Comparison of ENCODE assay signal across 9 mouse cellular contexts in genomic region chr11:60293683-60294629, GRCm38 (mm10). TPM values are rescaled to one million over a fixed set of nuclear protein-coding genes. Genes with fewer than 3 reads are reported as not detected.
A peak's percentile ranks its signal among the peaks of the same experiment; 100 is the strongest.
DNase-seq lines count a peak whose midpoint lies in the region; ATAC-seq and TF ChIP-seq lines count a peak whose summit lies in the region.
"Had no signal": no experiment of that assay in that cellular context is flagged by ENCODE, and none has a peak within 500 bp of the region (broad histone marks: within the 10 kb centered on the region; RNA-seq: fewer than 3 reads in every experiment).

No protein-coding gene starts in this region.

- no peak overlapping the region for H3K4me2 ChIP-seq in intestine, embryonic 14.5 days (ENCODE audit: low read length)
- H3K4me2 ChIP-seq in intestine, postnatal 0 days (replicated peaks; ENCODE audit: low read depth): no peak overlapping the region
- H3K4me2 ChIP-seq in hindbrain, embryonic 14.5 days (replicated peaks): no peak overlapping the region
- no peak overlapping the region for H3K4me2 ChIP-seq in midbrain, embryonic 13.5 days (replicated peaks)

- H3K9me3 ChIP-seq in intestine, embryonic 14.5 days (ENCODE audit: control insufficient read depth, low read length): no peaks in the 10 kb centered on the region
- no peaks in the 10 kb centered on the region for H3K9me3 ChIP-seq in intestine, postnatal 0 days (ENCODE audit: control insufficient read depth)
- no peaks in the 10 kb centered on the region for H3K9me3 ChIP-seq in hindbrain, embryonic 14.5 days (ENCODE audit: control insufficient read depth, low read length)
- no peaks in the 10 kb centered on the region for H3K9me3 ChIP-seq in midbrain, embryonic 13.5 days

- peaks cover 36% of the 10 kb centered on the region for H3K4me1 ChIP-seq in intestine, embryonic 14.5 days (replicated peaks; ENCODE audit: control insufficient read depth, insufficient read depth, low read length)
- no peaks in the 10 kb centered on the region for H3K4me1 ChIP-seq in intestine, postnatal 0 days (replicated peaks; ENCODE audit: control insufficient read depth, insufficient read depth, low read length)
- peaks cover 39% of the 10 kb centered on the region for H3K4me1 ChIP-seq in hindbrain, embryonic 14.5 days (replicated peaks; ENCODE audit: control insufficient read depth, insufficient read depth, low read length)
- peaks cover 61% of the 10 kb centered on the region for H3K4me1 ChIP-seq in midbrain, embryonic 13.5 days (replicated peaks)

- H3K27me3 ChIP-seq in intestine, embryonic 14.5 days (replicated peaks; ENCODE audit: control insufficient read depth, insufficient read depth, low read length): no peaks in the 10 kb centered on the region
- no peaks in the 10 kb centered on the region for H3K27me3 ChIP-seq in intestine, postnatal 0 days (replicated peaks; ENCODE audit: control insufficient read depth, insufficient read depth, low read length)
- no peaks in the 10 kb centered on the region for H3K27me3 ChIP-seq in hindbrain, embryonic 14.5 days (ENCODE audit: control insufficient read depth, insufficient read depth, low read length)
- no peaks in the 10 kb centered on the region for H3K27me3 ChIP-seq in midbrain, embryonic 13.5 days
- H3K27me3 ChIP-seq: CH12.LX had no signal

- no peak overlapping the region for H3K9ac ChIP-seq in intestine, embryonic 14.5 days (ENCODE audit: low read length)
- no peak overlapping the region for H3K9ac ChIP-seq in intestine, postnatal 0 days (ENCODE audit: low read depth, low read length)
- H3K9ac ChIP-seq in hindbrain, embryonic 14.5 days: no peak overlapping the region
- H3K9ac ChIP-seq in midbrain, embryonic 13.5 days (replicated peaks): no peak overlapping the region

- peak; percentile 45 for DNase-seq in intestine, embryonic 14.5 days (ENCODE audit: low spot score)
- peak; percentile 82 for DNase-seq in brain, adult 2 months (ENCODE audit: low read depth, low spot score)
- DNase-seq in hindbrain, embryonic 14.5 days (ENCODE audit: low spot score): no peak
- no peak for DNase-seq in adrenal gland, adult 2 months
- no peak for DNase-seq in lung, adult 18-20 months

- no peak overlapping the region for H3K4me3 ChIP-seq in intestine, embryonic 14.5 days (ENCODE audit: low read depth, low read length)
- H3K4me3 ChIP-seq in intestine, postnatal 0 days (ENCODE audit: low read depth, low read length): no peak overlapping the region
- H3K4me3 ChIP-seq in hindbrain, embryonic 14.5 days (replicated peaks; ENCODE audit: low read length): no peak overlapping the region
- H3K4me3 ChIP-seq in midbrain, embryonic 13.5 days (replicated peaks): no peak overlapping the region

- peak overlapping the region; percentile 47 for H3K27ac ChIP-seq in intestine, embryonic 14.5 days (ENCODE audit: low read depth)
- no peak overlapping the region for H3K27ac ChIP-seq in intestine, postnatal 0 days (ENCODE audit: low read depth, low read length)
- H3K27ac ChIP-seq in hindbrain, embryonic 14.5 days: peak overlapping the region; percentile 81
- peak overlapping the region; percentile 88 for H3K27ac ChIP-seq in midbrain, embryonic 13.5 days

- no peak for ATAC-seq in intestine, embryonic 14.5 days (replicated peaks; ENCODE audit: low FRiP score, low TSS enrichment, low read depth)
- ATAC-seq in intestine, postnatal 0 days: no peak
- ATAC-seq in hindbrain, embryonic 14.5 days (ENCODE audit: low FRiP score): 0 out of 2 replicates have a peak, but pooled peaks have one; percentile 22
- peak; percentile 70 for ATAC-seq in midbrain, embryonic 13.5 days
- no peak for ATAC-seq in granulocyte monocyte progenitor cell, adult 5-6 weeks (replicated peaks; ENCODE audit: poor library complexity, severe bottlenecking)

- no peaks in the 10 kb centered on the region for H3K36me3 ChIP-seq in intestine, embryonic 14.5 days (ENCODE audit: control insufficient read depth, insufficient read depth, low read length)
- no peaks in the 10 kb centered on the region for H3K36me3 ChIP-seq in intestine, postnatal 0 days (ENCODE audit: control insufficient read depth, insufficient read depth)
- no peaks in the 10 kb centered on the region for H3K36me3 ChIP-seq in hindbrain, embryonic 14.5 days (replicated peaks; ENCODE audit: control insufficient read depth, insufficient read depth)
- no peaks in the 10 kb centered on the region for H3K36me3 ChIP-seq in midbrain, embryonic 13.5 days

- 65% methylated on average over 6 of the region's 6 CpGs for WGBS in intestine, embryonic 14.5 days
- 78% methylated on average over 6 of the region's 6 CpGs for WGBS in intestine, postnatal 0 days
- 56% methylated on average over 6 of the region's 6 CpGs for WGBS in hindbrain, embryonic 14.5 days
- 62% methylated on average over 6 of the region's 6 CpGs for WGBS in midbrain, embryonic 13.5 days

- TF ChIP-seq CTCF in intestine, postnatal 0 days (IDR thresholded peaks at IDR 0.05; ENCODE audit: low read depth): no peak

RNA-seq across cellular contexts. Expression of gene Tom1l2, which starts 58.7 kb away (rescaled TPM):
- 16.3 and 19.4 TPM in 2 replicates for polyA plus RNA-seq in intestine, embryonic 14.5 days (2014; fragmentation: Nextera tagmentation; extraction: Ambion mirVana)
- polyA plus RNA-seq in intestine, postnatal 0 days (2015; fragmentation: Nextera tagmentation; extraction: Ambion mirVana): 29.6 and 35.1 TPM in 2 replicates
- polyA plus RNA-seq in hindbrain, embryonic 14.5 days (2014; fragmentation: Nextera tagmentation; extraction: Ambion mirVana): 47.3 and 49.0 TPM in 2 replicates
- polyA plus RNA-seq in midbrain, embryonic 13.5 days (2015; fragmentation: Nextera tagmentation; extraction: Ambion mirVana): 47.8 and 50.1 TPM in 2 replicates
- 14.1 and 16.8 TPM in 2 replicates for total RNA-seq in granulocyte monocyte progenitor cell, adult 5-6 weeks (2014; fragmentation: Nextera tagmentation)
- 3.3 and 5.0 TPM in 2 replicates for total RNA-seq in granulocyte monocyte progenitor cell, adult 5-6 weeks (2017)
- total RNA-seq in adrenal gland, adult 2 months (2021): 10 to 100 TPM; 71.9 to 78.5 TPM
- polyA plus RNA-seq in adrenal gland, adult 2 months (2012; rRNA removed): 159 and 181 TPM in 2 replicates

RNA-seq across cellular contexts. Expression of gene Drc3, which starts 59.2 kb away (rescaled TPM):
- polyA plus RNA-seq in intestine, embryonic 14.5 days (2014; fragmentation: Nextera tagmentation; extraction: Ambion mirVana): 1.6 and 1.8 TPM in 2 replicates
- 1.7 and 1.9 TPM in 2 replicates for polyA plus RNA-seq in intestine, postnatal 0 days (2015; fragmentation: Nextera tagmentation; extraction: Ambion mirVana)
- polyA plus RNA-seq in hindbrain, embryonic 14.5 days (2014; fragmentation: Nextera tagmentation; extraction: Ambion mirVana): 6.1 and 6.9 TPM in 2 replicates
- polyA plus RNA-seq in midbrain, embryonic 13.5 days (2015; fragmentation: Nextera tagmentation; extraction: Ambion mirVana): 4.3 and 5.1 TPM in 2 replicates
- total RNA-seq in granulocyte monocyte progenitor cell, adult 5-6 weeks (2014; fragmentation: Nextera tagmentation): 1.8 TPM in 1 of 2 replicates, not detected in the other
- total RNA-seq in granulocyte monocyte progenitor cell, adult 5-6 weeks (2017): 0.52 and 1.2 TPM in 2 replicates
- 1 to 10 TPM in 1 of 2 experiments, under 1 TPM in 1; 0.61 to 1.5 TPM for total RNA-seq in adrenal gland, adult 2 months (2021)
- polyA plus RNA-seq in adrenal gland, adult 2 months (2012; rRNA removed): 0.90 and 1.0 TPM in 2 replicates

Comparison
In these comparisons a context has a peak if more than half of its experiments do, and no peak if none do; other contexts are left out.
1. ATAC-seq: peak in hindbrain, embryonic 14.5 days (single experiment) and midbrain, embryonic 13.5 days (single experiment); none in intestine, embryonic 14.5 days (single experiment), intestine, postnatal 0 days (single experiment) and granulocyte monocyte progenitor cell, adult 5-6 weeks (single experiment).
2. DNase-seq: peak in intestine, embryonic 14.5 days (single experiment) and brain, adult 2 months (single experiment); none in hindbrain, embryonic 14.5 days (single experiment), adrenal gland, adult 2 months (single experiment) and lung, adult 18-20 months (0 of 2).